Mouse (Mus musculus) frontal cortex, adult (tissue): ENCODE results near the gene Thnsl1.
A peak's percentile ranks its signal among the peaks of the same experiment; 100 is the strongest.
"Not testable (repeated sequence)": the region's sequence is repeated elsewhere in the genome, so short reads cannot be mapped to it uniquely, and the experiment has no call there.

ENCODE experiments used
- ATAC-seq: cut with Nextera tagmentation; 2 replicates; pipeline ENCODE4 v1.9.2; 2017; ENCODE audit warnings: mild to moderate bottlenecking, moderate library complexity, mixed read lengths; ENCODE audit not compliant: low TSS enrichment

Gene Thnsl1

DNA sequence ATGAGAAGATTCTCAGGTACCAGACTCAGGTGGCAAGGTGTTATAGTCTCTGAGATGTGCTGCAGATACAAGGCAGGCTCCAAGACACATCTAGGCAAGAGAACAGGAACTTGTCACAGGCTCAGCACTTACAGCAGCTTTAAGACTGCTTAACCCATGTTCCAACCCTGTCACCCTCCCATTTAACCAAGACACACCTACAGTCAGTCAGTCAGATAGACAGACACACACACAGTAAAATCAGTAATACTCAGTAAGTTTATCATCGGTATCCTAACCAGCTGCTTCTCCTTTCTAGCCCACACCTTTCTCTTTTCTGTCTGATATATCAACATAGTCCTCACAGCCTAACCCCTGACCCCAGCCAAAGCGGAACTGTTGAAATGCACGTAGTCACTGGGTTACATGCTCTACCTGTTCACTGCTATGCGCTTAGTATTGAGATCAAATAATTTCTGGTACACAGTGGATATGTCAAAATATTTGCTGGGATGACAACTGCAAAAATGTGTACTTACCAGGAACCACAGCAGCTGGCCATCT is 30.4 kb downstream of the Thnsl1 start:
- no peak for ATAC-seq

DNA sequence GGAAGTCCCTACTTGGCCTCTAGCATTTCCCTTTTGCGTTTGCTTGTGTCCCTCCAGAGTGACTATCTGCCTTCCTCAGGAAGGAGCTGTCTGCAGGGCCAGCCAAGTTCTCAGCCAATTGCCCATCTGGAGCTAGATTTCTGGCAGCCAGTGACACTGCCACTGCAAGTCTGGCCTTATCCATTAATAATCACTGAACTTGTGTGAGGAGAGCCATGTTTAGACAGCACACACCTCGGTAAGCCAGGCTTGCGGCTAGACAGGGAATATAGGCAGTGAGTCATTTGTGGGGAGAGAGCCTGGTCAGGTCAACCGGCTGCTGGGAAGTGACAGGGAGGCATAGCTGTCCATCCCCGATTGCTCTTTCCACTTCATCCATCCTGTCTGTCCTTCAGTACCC is 31.3 kb downstream of the Thnsl1 start:
- no peak for ATAC-seq

- ATAC-seq = not testable (repeated sequence)
Observed at GRCm38 (mm10) chr2:21244104-21244503, 38.6 kb downstream of the Thnsl1 start.

GRCm38 (mm10) chr2:21244986-21245385 is 39.5 kb downstream of the Thnsl1 start:
- no peak for ATAC-seq

- ATAC-seq = no peak
Observed at GRCm38 (mm10) chr2:21245477-21246102, 40.1 kb downstream of the Thnsl1 start.

DNA sequence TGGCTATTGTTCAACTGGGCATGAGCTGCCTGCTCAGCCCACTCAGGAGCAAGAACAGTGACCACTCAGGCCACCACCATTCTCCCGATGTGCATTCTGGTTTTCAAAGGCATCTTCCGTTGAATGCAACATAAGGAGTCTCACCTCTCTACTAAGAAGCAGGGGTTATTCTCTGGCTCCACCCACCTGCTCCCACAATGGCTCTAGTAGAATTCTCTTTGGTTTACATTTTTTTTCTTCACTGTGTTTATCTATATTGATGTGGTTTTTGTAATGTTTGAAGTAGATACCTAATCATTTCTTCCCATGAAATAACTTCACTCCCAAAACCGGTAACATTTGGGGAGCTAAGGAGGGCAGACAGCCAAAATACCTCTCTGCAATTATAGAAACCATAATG is 48.1 kb downstream of the Thnsl1 start:
- no peak for ATAC-seq

- no peak for ATAC-seq
Observed at GRCm38 (mm10) chr2:21254308-21254707, 48.8 kb downstream of the Thnsl1 start.

GRCm38 (mm10) chr2:21258281-21258680 is 52.8 kb downstream of the Thnsl1 start:
- no peak for ATAC-seq

DNA sequence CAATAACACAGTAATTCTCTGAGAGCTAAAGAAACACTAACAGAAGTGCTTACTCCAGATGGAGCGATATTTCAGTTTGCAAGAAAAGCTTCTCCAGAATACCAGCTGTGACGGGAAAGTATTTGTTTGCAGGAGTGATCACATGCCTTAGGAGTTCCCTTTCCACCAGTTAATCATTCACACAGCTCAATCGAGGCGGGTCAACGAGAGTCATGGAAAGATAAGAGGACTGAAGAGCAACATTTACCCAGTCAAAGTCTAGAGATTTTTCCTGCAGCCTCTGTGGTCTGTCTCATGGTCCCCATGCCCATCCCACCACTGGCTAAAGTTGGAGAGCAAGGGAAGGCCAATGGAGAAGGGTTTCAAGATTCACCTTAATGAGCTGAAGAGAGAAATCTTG is 53.6 kb downstream of the Thnsl1 start:
- ATAC-seq = no peak

- ATAC-seq = no peak
Observed at GRCm38 (mm10) chr2:21260060-21260459, 54.5 kb downstream of the Thnsl1 start.

DNA sequence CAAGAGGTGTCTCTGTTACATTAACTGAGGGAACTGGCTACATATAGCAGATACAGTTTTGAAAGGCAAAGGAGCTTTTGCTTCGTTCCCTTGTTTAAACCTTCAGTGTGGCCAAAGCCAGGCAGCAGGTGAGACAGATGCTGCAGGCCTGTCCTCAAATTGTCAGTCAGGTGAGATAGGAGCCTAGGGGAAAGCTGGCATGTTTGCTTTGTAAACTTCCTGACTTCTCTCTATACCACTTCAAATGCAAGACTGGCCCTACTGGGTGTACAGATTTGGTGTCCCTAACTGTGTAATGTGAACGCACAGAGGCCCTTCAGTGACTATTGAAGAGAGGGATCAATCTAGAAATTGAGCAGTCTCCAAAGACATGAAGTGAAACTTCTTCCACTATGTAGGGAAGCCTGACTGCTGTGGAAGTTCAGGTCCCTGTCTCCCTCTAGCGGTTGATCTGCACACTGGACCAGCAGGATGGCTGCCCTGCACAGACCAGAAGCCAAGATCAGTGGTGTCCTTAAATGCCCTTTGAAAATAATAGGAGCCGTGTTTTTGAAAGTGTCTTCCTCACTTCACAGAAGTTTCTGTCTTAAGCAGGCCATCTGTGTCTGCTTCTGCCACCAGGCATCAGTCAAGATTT is 56.0 kb downstream of the Thnsl1 start:
- ATAC-seq = peak; percentile 96

GRCm38 (mm10) chr2:21264031-21264430 is 58.5 kb downstream of the Thnsl1 start:
- ATAC-seq = peak; percentile 46
